Mouse (Mus musculus) limb, embryonic 15.5 days (tissue): ENCODE results near the gene Zdhhc23. TPM values are rescaled to one million over a fixed set of nuclear protein-coding genes. Genes with fewer than 3 reads are reported as not detected.

ENCODE experiments used
- ATAC-seq: fragments of 200-750 bp; cut with Nextera tagmentation; 2 replicates; pipeline ENCODE4 v1.8.0; 2017; ENCODE audit warnings: low read depth, moderate TSS enrichment; ENCODE audit not compliant: insufficient number of reproducible peaks, low FRiP score, low TSS enrichment
- H3K27ac ChIP-seq: fragments of 300-500 bp; sonication (generic); 2 replicates; pipeline ENCODE4 v1.5.1; 2015; ENCODE audit warnings: moderate library complexity, mild to moderate bottlenecking, inconsistent platforms
- H3K27me3 ChIP-seq: fragments of 300-500 bp; sonication (generic); 2 replicates; pipeline ENCODE4 v1.6.1; 2015; ENCODE audit warnings: inconsistent platforms
- H3K36me3 ChIP-seq: fragments of 300-500 bp; sonication (generic); 2 replicates; pipeline ENCODE4 v1.6.1; 2015; ENCODE audit warnings: inconsistent platforms
- H3K4me1 ChIP-seq: fragments of 300-500 bp; sonication (generic); 2 replicates; pipeline ENCODE4 v1.6.1; 2015; ENCODE audit warnings: inconsistent platforms
- H3K4me2 ChIP-seq: fragments of 300-500 bp; sonication (generic); 2 replicates; pipeline ENCODE4 v1.6.1; 2015; ENCODE audit warnings: mild to moderate bottlenecking, inconsistent platforms
- H3K4me3 ChIP-seq: fragments of 300-500 bp; sonication (generic); 2 replicates; pipeline ENCODE4 v1.5.1; 2015; ENCODE audit warnings: mild to moderate bottlenecking, inconsistent platforms
- H3K9ac ChIP-seq: fragments of 300-500 bp; sonication (generic); 2 replicates; pipeline ENCODE4 v1.6.1; 2015; ENCODE audit warnings: inconsistent platforms
- H3K9me3 ChIP-seq: fragments of 300-500 bp; sonication (generic); 2 replicates; pipeline ENCODE4 v1.6.1; 2016; ENCODE audit warnings: inconsistent platforms
- WGBS: fragments of 180-500 bp; shearing (Covaris S2); methylation state at CpG from one replicate; pipeline ENCODE4 v1.1.7; 2015; 5-methylcytosine and 5-hydroxymethylcytosine counted together
- polyA plus RNA-seq: library from polyadenylated mRNA; unstranded; fragments of >200 nt; fragmentation: Nextera tagmentation; extraction: Ambion mirVana; gene quantifications from 2 replicates; pipeline ENCODE4 v1.2.1, GENCODE M21; 2015

Gene Zdhhc23
- 0.47 and 1.2 TPM in 2 replicates for polyA plus RNA-seq

- Histone ChIP-seq H3K4me1 (peaks cover 8% of the 10 kb centered on the region; the same call in 1 of the 2 replicates), H3K27ac (no peak within 1 kb of the TSS), H3K27me3 (peaks cover 11% of the 10 kb centered on the region; the same call in 1 of the 2 replicates), H3K36me3 (no peaks in the 10 kb centered on the region), H3K9me3 (no peaks in the 10 kb centered on the region), H3K9ac (peak within 1 kb of the TSS; percentile 35), H3K4me3 (peak within 1 kb of the TSS; percentile 62), H3K4me2 (peak within 1 kb of the TSS; percentile 99)
- under 1% methylated on average over 75 of the region's 103 CpGs for WGBS
- no peak for ATAC-seq
Measured at GRCm38 (mm10) chr16:43979328-43980109, at the start of gene Zdhhc23. TSS of gene Zdhhc23 (minus strand) at chr16:43979791.

- H3K9me3 ChIP-seq: no peaks in the 10 kb centered on the region
- no peaks in the 10 kb centered on the region for H3K36me3 ChIP-seq
- no peaks in the 10 kb centered on the region for H3K4me1 ChIP-seq
- H3K27ac ChIP-seq: no peak overlapping the region
- WGBS: 53% methylated on average over 2 of the region's 2 CpGs
- no peak overlapping the region for H3K4me3 ChIP-seq
- no peak overlapping the region for H3K4me2 ChIP-seq
- H3K27me3 ChIP-seq: no peaks in the 10 kb centered on the region
- no peak for ATAC-seq
- H3K9ac ChIP-seq: no peak overlapping the region
Measured at GRCm38 (mm10) chr16:44029273-44029672, 49.7 kb upstream of the Zdhhc23 start.

- 39% methylated on average over 9 of the region's 9 CpGs for WGBS
- H3K27ac ChIP-seq: no peak overlapping the region
- no peak overlapping the region for H3K4me2 ChIP-seq
- H3K27me3 ChIP-seq: no peaks in the 10 kb centered on the region
- no peaks in the 10 kb centered on the region for H3K9me3 ChIP-seq
- H3K4me1 ChIP-seq: no peaks in the 10 kb centered on the region
- no peak overlapping the region for H3K4me3 ChIP-seq
- H3K9ac ChIP-seq: no peak overlapping the region
- H3K36me3 ChIP-seq: no peaks in the 10 kb centered on the region
- no peak for ATAC-seq
Measured at GRCm38 (mm10) chr16:44026822-44027221, 47.2 kb upstream of the Zdhhc23 start.

GRCm38 (mm10) chr16:44026210-44026609 is 46.6 kb upstream of the Zdhhc23 start:
- H3K27me3 ChIP-seq: no peaks in the 10 kb centered on the region
- no peak overlapping the region for H3K4me3 ChIP-seq
- H3K27ac ChIP-seq: no peak overlapping the region
- H3K4me1 ChIP-seq: no peaks in the 10 kb centered on the region
- no peaks in the 10 kb centered on the region for H3K36me3 ChIP-seq
- no peaks in the 10 kb centered on the region for H3K9me3 ChIP-seq
- 65% methylated on average over 6 of the region's 6 CpGs for WGBS
- no peak overlapping the region for H3K4me2 ChIP-seq
- no peak for ATAC-seq
- no peak overlapping the region for H3K9ac ChIP-seq

DNA sequence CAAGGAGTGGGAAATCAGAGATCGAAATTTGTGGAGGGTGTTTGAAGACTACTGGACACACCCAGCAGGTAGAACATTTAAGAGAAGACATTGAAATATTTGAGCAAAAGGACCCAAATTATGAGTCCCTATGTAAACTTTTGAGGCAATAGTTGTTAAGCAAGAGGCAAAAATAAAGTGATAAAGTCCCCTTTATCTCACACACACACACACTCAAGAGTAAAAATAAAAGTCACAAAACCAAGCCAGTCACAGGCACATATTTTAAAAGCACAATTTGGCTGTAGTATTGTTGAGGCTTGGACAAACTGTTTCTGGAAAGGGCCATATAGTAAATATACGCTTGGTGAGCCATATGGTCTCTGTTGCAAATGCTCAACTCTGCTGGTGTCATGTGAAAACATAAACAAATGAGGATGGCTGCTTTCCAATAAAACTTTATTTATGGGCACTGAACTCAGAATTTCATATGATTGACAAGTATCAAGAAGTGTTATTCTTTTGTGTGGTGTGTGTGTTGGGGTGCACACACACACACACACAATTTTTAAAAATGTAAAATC is 39.5 kb upstream of the Zdhhc23 start:
- H3K9me3 ChIP-seq: no peaks in the 10 kb centered on the region
- no peak overlapping the region for H3K27ac ChIP-seq
- H3K4me1 ChIP-seq: no peaks in the 10 kb centered on the region
- H3K9ac ChIP-seq: no peak overlapping the region
- H3K4me2 ChIP-seq: no peak overlapping the region
- no peak overlapping the region for H3K4me3 ChIP-seq
- WGBS: 76% methylated on average over 2 of the region's 2 CpGs
- ATAC-seq: no peak
- no peaks in the 10 kb centered on the region for H3K36me3 ChIP-seq
- H3K27me3 ChIP-seq: no peaks in the 10 kb centered on the region

DNA sequence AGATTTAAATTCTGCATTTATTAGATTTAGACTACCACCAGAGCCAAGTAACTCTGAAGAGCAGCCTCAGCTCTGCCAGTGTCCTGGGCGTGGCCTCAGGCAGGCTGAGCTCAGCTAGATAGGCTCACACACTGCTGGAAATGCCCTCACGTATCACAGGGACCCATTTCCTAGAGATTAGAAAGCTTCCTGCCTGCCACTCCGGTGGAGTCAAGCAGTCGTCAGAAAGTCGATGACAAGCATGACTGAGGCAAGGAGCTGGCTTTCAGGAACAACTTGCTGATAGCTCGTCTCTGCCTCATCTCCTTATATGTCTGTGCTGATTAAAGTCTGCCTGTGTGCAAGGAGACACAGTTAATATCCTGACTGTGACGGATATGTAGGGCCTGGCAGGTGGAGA is 38.8 kb upstream of the Zdhhc23 start:
- 50% methylated on average over 7 of the region's 7 CpGs for WGBS
- H3K4me1 ChIP-seq: no peaks in the 10 kb centered on the region
- no peaks in the 10 kb centered on the region for H3K9me3 ChIP-seq
- H3K9ac ChIP-seq: no peak overlapping the region
- H3K4me2 ChIP-seq: no peak overlapping the region
- no peak for ATAC-seq
- H3K4me3 ChIP-seq: no peak overlapping the region
- H3K36me3 ChIP-seq: no peaks in the 10 kb centered on the region
- H3K27me3 ChIP-seq: no peaks in the 10 kb centered on the region
- H3K27ac ChIP-seq: no peak overlapping the region

DNA sequence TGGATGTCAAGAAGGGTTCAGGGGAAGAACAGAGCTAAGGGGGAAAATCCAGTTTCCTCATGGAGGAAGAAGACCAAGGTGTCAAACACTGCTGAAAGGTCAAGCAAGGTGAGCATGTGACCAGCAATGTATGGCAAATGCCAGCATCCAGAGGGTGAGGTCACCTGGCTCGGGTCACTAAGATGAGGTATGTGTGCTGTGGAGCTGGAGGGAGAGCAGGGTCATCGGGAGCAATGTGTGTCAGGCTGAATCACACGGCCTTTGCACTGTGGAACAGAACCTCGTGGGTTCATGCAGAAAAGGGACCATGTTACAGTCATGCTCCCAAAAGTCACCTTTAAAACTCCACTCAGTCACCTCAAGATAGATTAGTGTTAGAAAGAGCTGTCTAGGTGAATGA is 38.1 kb upstream of the Zdhhc23 start:
- Histone ChIP-seq H3K9me3 (no peaks in the 10 kb centered on the region), H3K36me3 (no peaks in the 10 kb centered on the region), H3K4me1 (no peaks in the 10 kb centered on the region), H3K27me3 (no peaks in the 10 kb centered on the region), H3K4me2 (no peak overlapping the region), H3K9ac (no peak overlapping the region), H3K27ac (no peak overlapping the region), H3K4me3 (no peak overlapping the region)
- no peak for ATAC-seq
- whole genome bisulfite sequencing: 86% methylated on average over 4 of the region's 4 CpGs

DNA sequence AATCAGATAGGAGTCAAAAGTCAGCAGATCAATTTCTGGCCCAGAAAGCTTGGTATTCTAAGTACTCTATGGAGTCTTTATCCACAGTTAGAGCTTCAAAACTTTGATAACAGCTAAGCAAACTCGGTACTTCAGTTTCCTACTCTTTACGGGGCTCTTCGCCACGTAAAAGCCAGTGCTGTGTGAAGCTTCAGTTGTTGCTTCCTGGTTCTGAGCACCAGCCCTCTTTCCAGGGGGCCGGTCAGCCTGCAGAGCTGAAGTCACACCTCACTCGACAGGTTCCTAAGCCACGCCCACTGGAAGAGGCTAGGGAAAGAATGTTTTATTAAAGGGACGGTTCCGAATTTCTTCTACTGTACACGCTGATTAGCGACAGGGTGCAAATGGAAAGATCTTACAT is 36.6 kb upstream of the Zdhhc23 start:
- H3K4me1 ChIP-seq: no peaks in the 10 kb centered on the region
- peak overlapping the region; percentile 33 for H3K4me3 ChIP-seq
- H3K27ac ChIP-seq: no peak overlapping the region
- H3K36me3 ChIP-seq: no peaks in the 10 kb centered on the region
- H3K9ac ChIP-seq: no peak overlapping the region
- H3K9me3 ChIP-seq: no peaks in the 10 kb centered on the region
- WGBS: 8% methylated on average over 11 of the region's 11 CpGs
- no peak for ATAC-seq
- H3K4me2 ChIP-seq: peak overlapping the region; percentile 27
- H3K27me3 ChIP-seq: no peaks in the 10 kb centered on the region

DNA sequence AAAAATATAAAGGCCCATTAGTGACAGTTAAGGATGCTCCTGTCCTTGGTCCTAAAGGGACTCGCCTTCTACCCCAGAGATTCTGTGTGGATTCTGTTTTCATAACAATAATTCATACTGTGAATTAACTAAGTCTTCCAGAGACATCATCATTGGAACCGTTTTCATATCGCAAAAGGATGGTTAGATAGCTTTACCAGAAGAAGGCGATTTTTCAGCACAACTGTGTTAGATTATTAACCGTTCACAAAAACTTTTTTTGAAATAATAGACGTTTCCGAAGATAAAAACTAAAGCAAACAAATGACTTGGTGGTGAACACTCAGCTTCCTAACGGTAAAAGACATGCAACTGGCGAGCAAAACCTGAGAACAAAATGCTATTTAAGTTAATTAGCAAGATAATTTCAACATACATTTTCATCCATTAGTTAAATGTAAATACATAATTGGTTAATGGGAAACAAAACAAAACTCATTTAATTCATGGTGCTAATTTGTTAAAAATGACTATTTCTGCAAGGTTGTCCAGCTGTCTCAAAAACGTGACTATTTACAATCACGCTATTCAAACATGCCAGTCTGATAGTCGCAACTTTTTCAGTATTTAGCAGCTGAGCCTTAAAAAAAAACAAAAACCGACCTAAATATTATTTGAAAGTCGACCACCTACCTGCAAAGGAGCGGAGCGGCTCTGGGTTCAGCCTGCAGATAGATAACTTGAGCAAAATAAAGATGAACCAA is 36.0 kb upstream of the Zdhhc23 start:
- Histone ChIP-seq H3K4me3 (peak overlapping the region; percentile 33), H3K27me3 (no peaks in the 10 kb centered on the region), H3K9ac (no peak overlapping the region), H3K4me1 (no peaks in the 10 kb centered on the region), H3K9me3 (no peaks in the 10 kb centered on the region), H3K4me2 (peak overlapping the region; percentile 27), H3K27ac (no peak overlapping the region), H3K36me3 (no peaks in the 10 kb centered on the region)
- ATAC-seq: no peak
- WGBS: 58% methylated on average over 16 of the region's 16 CpGs

- no peak for ATAC-seq
- no peaks in the 10 kb centered on the region for H3K9me3 ChIP-seq
- H3K36me3 ChIP-seq: no peaks in the 10 kb centered on the region
- H3K4me2 ChIP-seq: no peak overlapping the region
- no peaks in the 10 kb centered on the region for H3K27me3 ChIP-seq
- no peak overlapping the region for H3K4me3 ChIP-seq
- H3K4me1 ChIP-seq: no peaks in the 10 kb centered on the region
- WGBS: 55% methylated on average over 5 of the region's 5 CpGs
- no peak overlapping the region for H3K27ac ChIP-seq
- H3K9ac ChIP-seq: no peak overlapping the region
Measured at GRCm38 (mm10) chr16:44011010-44011409, 31.4 kb upstream of the Zdhhc23 start.

GRCm38 (mm10) chr16:44002086-44002485 is 22.5 kb upstream of the Zdhhc23 start:
- no peak overlapping the region for H3K4me3 ChIP-seq
- no peaks in the 10 kb centered on the region for H3K4me1 ChIP-seq
- H3K27ac ChIP-seq: no peak overlapping the region
- no peaks in the 10 kb centered on the region for H3K36me3 ChIP-seq
- ATAC-seq: no peak
- WGBS: 68% methylated on average over 5 of the region's 5 CpGs
- no peaks in the 10 kb centered on the region for H3K9me3 ChIP-seq
- no peak overlapping the region for H3K4me2 ChIP-seq
- H3K9ac ChIP-seq: no peak overlapping the region
- no peaks in the 10 kb centered on the region for H3K27me3 ChIP-seq

DNA sequence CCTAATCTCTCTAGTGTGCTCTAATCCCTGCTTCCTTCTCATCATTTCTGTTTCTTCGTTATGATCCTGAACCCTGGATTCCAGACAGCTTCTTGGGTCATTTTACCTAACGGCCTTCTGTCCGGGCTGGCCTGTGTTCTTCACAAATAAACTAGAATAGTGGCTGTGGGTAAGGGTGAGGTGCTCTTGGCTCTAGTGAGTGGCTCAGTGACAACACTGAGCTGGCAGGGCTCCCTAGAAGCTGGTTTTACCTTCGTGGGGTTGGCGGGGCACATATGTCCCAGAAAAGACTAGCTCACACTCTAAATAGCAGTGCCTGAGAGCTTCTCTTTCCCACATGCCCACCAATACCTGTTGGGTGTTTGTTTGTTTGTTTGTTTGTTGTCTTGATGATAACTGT is 19.9 kb upstream of the Zdhhc23 start:
- no peaks in the 10 kb centered on the region for H3K36me3 ChIP-seq
- no peak overlapping the region for H3K4me2 ChIP-seq
- H3K27ac ChIP-seq: no peak overlapping the region
- no peaks in the 10 kb centered on the region for H3K27me3 ChIP-seq
- no peaks in the 10 kb centered on the region for H3K9me3 ChIP-seq
- 59% methylated on average over 5 of the region's 5 CpGs for WGBS
- no peak overlapping the region for H3K9ac ChIP-seq
- H3K4me3 ChIP-seq: no peak overlapping the region
- H3K4me1 ChIP-seq: no peaks in the 10 kb centered on the region
- no peak for ATAC-seq
